Mouse (Mus musculus): Measurements from ENCODE around the gene Cbfa2t3. TPM values are rescaled to one million over a fixed set of nuclear protein-coding genes. Genes with fewer than 3 reads are reported as not detected.

Gene Cbfa2t3
- polyA plus RNA-seq, 1 experiment from 2014 or later: 8.1 TPM

DNA sequence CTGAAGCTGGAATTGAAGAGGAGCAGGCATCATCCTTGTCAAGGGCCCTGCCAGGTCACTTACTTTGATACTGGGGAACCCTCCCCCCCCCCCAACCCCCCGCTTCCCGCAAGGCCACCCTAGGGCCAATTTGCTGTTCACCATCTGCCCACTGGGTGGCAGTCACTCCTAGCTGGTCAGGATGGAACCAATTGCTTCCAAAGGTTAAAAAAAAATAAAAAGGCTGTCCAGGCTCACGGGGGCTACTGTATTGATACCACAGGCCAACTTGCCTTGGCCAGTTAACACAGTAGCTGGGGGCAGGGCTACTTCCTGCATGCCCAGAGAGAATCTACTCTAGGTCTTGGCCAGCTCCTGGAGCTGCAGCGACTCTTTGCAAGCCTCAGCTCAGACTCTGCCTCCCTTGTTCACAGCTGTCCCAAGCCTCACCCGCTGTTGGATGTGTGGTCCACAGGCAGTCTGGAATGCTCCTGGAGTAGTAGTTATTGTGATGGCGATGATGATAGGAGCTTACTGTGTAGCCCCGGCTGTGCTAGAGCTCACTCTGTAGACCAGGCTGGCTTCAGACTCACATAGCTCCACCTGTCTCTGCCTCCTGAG, 80.9 kb downstream of the Cbfa2t3 start:
- WGBS: 16% methylated on average over 5 of the region's 7 CpGs
- ATAC-seq (ENCODE audit: low read depth): peak; percentile 42
- peak; percentile 79 for DNase-seq (ENCODE audit: low spot score)

GRCm38 (mm10) chr8:122616181-122616905, 82.6 kb downstream of the Cbfa2t3 start:
- WGBS: 47% methylated on average over 9 of the region's 9 CpGs
- Histone ChIP-seq H3K36me3 (ENCODE audit: control insufficient read depth, insufficient read depth, low read length) (no peaks in the 10 kb centered on the region), H3K27ac (replicated peaks; ENCODE audit: low read depth, low read length) (no peak overlapping the region), H3K9me3 (ENCODE audit: control insufficient read depth, low read length) (no peaks in the 10 kb centered on the region), H3K9ac (ENCODE audit: low read depth, low read length) (no peak overlapping the region), H3K4me3 (ENCODE audit: low read depth, low read length) (no peak overlapping the region), H3K4me1 (ENCODE audit: control insufficient read depth, insufficient read depth, low read length) (peaks cover 7% of the 10 kb centered on the region), H3K4me2 (ENCODE audit: low read depth, low read length) (no peak overlapping the region), H3K27me3 (replicated peaks; ENCODE audit: control insufficient read depth, insufficient read depth, low read length) (no peaks in the 10 kb centered on the region)
- DNase-seq (ENCODE audit: low spot score) (peak; percentile 54), ATAC-seq (ENCODE audit: low read depth) (peak; percentile 16; the same call in 1 of the 2 replicates)

More for the DNA sequence above, 80.9 kb downstream of the Cbfa2t3 start:
- H3K9me3 ChIP-seq (ENCODE audit: control insufficient read depth, low read length): no peaks in the 10 kb centered on the region
- H3K4me3 ChIP-seq (ENCODE audit: low read depth, low read length): no peak overlapping the region
- H3K9ac ChIP-seq (ENCODE audit: low read depth, low read length): no peak overlapping the region
- H3K4me1 ChIP-seq (ENCODE audit: control insufficient read depth, insufficient read depth, low read length): no peaks in the 10 kb centered on the region
- H3K27me3 ChIP-seq (replicated peaks; ENCODE audit: control insufficient read depth, insufficient read depth, low read length): no peaks in the 10 kb centered on the region
- H3K4me2 ChIP-seq (ENCODE audit: low read depth, low read length): no peak overlapping the region
- H3K27ac ChIP-seq (replicated peaks; ENCODE audit: low read depth, low read length): no peak overlapping the region
- no peaks in the 10 kb centered on the region for H3K36me3 ChIP-seq (ENCODE audit: control insufficient read depth, insufficient read depth, low read length)

DNA sequence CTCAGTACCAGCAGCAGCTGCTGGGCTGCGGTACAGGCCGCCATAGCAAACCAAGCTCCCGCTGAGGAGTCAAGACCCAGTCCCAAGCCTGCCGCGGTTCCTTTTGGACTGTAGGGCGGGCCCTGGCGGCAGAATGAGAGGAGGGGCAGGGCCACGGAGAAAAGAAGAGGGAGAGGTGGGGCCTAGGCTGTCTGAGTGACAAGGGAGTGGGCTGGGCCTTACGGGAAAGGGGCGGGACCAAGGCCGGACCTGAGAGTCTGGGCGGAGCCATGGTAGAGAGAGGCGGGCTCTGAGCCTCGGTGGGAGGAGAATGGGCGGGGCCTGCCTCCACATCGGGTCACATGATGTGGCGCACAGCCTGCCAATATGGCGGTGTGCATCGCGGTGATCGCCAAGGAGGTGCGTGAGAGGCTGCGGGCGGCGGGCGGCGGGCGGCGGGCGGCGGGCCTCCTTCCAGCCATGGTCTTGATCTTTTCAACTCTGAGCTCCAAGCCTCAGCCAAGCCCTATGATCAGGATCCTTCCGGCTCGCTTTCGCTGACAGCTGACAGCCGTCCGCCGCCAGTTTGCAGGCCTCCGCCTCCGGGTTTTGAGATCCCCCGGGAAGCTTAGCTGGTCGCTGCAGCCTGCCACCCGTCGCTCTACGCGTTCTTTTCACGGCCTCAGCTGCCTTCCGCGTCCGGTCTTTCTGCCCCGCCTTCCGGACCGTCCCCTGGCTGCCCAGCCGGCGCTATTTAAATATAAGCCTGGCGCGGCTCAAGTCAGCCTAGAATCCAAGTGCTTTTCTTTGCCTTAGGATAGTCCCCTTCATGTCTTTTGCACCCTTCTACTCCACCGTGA, 87.4 kb downstream of the Cbfa2t3 start, which contains the start of the genes Galns and Trappc2l:
TSS of gene Galns (minus strand) at position 169 of the 839 bp plus-strand sequence.
TSS of gene Trappc2l (plus strand) at position 346 of the 839 bp plus-strand sequence.
- peak; percentile 97 for ATAC-seq (ENCODE audit: low read depth)

GRCm38 (mm10) chr8:122610612-122611277, 88.2 kb downstream of the Cbfa2t3 start:
- 2% methylated on average over 19 of the region's 20 CpGs for WGBS
- H3K27me3 ChIP-seq (replicated peaks; ENCODE audit: control insufficient read depth, insufficient read depth, low read length): no peaks in the 10 kb centered on the region
- H3K4me2 ChIP-seq (ENCODE audit: low read depth, low read length): peak overlapping the region; percentile 91
- peak overlapping the region; percentile 63; the same call in 1 of the 2 replicates for H3K27ac ChIP-seq (replicated peaks; ENCODE audit: low read depth, low read length)
- ATAC-seq (ENCODE audit: low read depth) (peak; percentile 6; the same call in 1 of the 2 replicates), DNase-seq (ENCODE audit: low spot score) (peak; percentile 12)
- H3K9me3 ChIP-seq (ENCODE audit: control insufficient read depth, low read length): no peaks in the 10 kb centered on the region
- H3K9ac ChIP-seq (ENCODE audit: low read depth, low read length): peak overlapping the region; percentile 74
- H3K36me3 ChIP-seq (ENCODE audit: control insufficient read depth, insufficient read depth, low read length): no peaks in the 10 kb centered on the region
- H3K4me1 ChIP-seq (ENCODE audit: control insufficient read depth, insufficient read depth, low read length): peaks cover 11% of the 10 kb centered on the region
- H3K4me3 ChIP-seq (ENCODE audit: low read depth, low read length): peak overlapping the region; percentile 79

More for the DNA sequence above, 87.4 kb downstream of the Cbfa2t3 start, which contains the start of the genes Galns and Trappc2l:
- H3K9me3 ChIP-seq (ENCODE audit: control insufficient read depth, low read length): no peaks in the 10 kb centered on the region
- H3K27me3 ChIP-seq (replicated peaks; ENCODE audit: control insufficient read depth, insufficient read depth, low read length): no peaks in the 10 kb centered on the region
- peak; percentile 99 for DNase-seq (ENCODE audit: low spot score)
- H3K9ac ChIP-seq (ENCODE audit: low read depth, low read length): peak within 1 kb of the TSS; percentile 79
- peak within 1 kb of the TSS; percentile 91 for H3K4me2 ChIP-seq (ENCODE audit: low read depth, low read length)
- peak within 1 kb of the TSS; percentile 72 for H3K27ac ChIP-seq (replicated peaks; ENCODE audit: low read depth, low read length)
- under 1% methylated on average over 37 of the region's 57 CpGs for WGBS
- H3K4me1 ChIP-seq (ENCODE audit: control insufficient read depth, insufficient read depth, low read length): peaks cover 11% of the 10 kb centered on the region
- H3K4me3 ChIP-seq (ENCODE audit: low read depth, low read length): peak within 1 kb of the TSS; percentile 79
- no peaks in the 10 kb centered on the region for H3K36me3 ChIP-seq (ENCODE audit: control insufficient read depth, insufficient read depth, low read length)

- peak overlapping the region; percentile 91 for H3K4me2 ChIP-seq (ENCODE audit: low read depth, low read length)
- DNase-seq (ENCODE audit: low spot score) (no peak), ATAC-seq (ENCODE audit: low read depth) (no peak)
- no peak overlapping the region for H3K27ac ChIP-seq (replicated peaks; ENCODE audit: low read depth, low read length)
- 56% methylated on average over 4 of the region's 4 CpGs for WGBS
- H3K4me1 ChIP-seq (ENCODE audit: control insufficient read depth, insufficient read depth, low read length): peaks cover 11% of the 10 kb centered on the region
- no peaks in the 10 kb centered on the region for H3K27me3 ChIP-seq (replicated peaks; ENCODE audit: control insufficient read depth, insufficient read depth, low read length)
- peak overlapping the region; percentile 74 for H3K9ac ChIP-seq (ENCODE audit: low read depth, low read length)
- H3K36me3 ChIP-seq (ENCODE audit: control insufficient read depth, insufficient read depth, low read length): no peaks in the 10 kb centered on the region
- H3K9me3 ChIP-seq (ENCODE audit: control insufficient read depth, low read length): no peaks in the 10 kb centered on the region
- H3K4me3 ChIP-seq (ENCODE audit: low read depth, low read length): no peak overlapping the region
Measured at GRCm38 (mm10) chr8:122610209-122610608, 88.7 kb downstream of the Cbfa2t3 start.

GRCm38 (mm10) chr8:122606810-122607209, 92.1 kb downstream of the Cbfa2t3 start:
- no peaks in the 10 kb centered on the region for H3K9me3 ChIP-seq (ENCODE audit: control insufficient read depth, low read length)
- no peak overlapping the region for H3K9ac ChIP-seq (ENCODE audit: low read depth, low read length)
- DNase-seq (ENCODE audit: low spot score) (no peak), ATAC-seq (ENCODE audit: low read depth) (no peak)
- no peaks in the 10 kb centered on the region for H3K36me3 ChIP-seq (ENCODE audit: control insufficient read depth, insufficient read depth, low read length)
- no peaks in the 10 kb centered on the region for H3K27me3 ChIP-seq (replicated peaks; ENCODE audit: control insufficient read depth, insufficient read depth, low read length)
- no peak overlapping the region for H3K4me3 ChIP-seq (ENCODE audit: low read depth, low read length)
- H3K4me2 ChIP-seq (ENCODE audit: low read depth, low read length): no peak overlapping the region
- H3K4me1 ChIP-seq (ENCODE audit: control insufficient read depth, insufficient read depth, low read length): peaks cover 4% of the 10 kb centered on the region; the same call in 1 of the 2 replicates
- WGBS: 86% methylated on average over 11 of the region's 12 CpGs
- H3K27ac ChIP-seq (replicated peaks; ENCODE audit: low read depth, low read length): no peak overlapping the region

- WGBS: 65% methylated on average over 4 of the region's 4 CpGs
- Histone ChIP-seq H3K27ac (replicated peaks; ENCODE audit: low read depth, low read length) (no peak overlapping the region), H3K4me3 (ENCODE audit: low read depth, low read length) (no peak overlapping the region), H3K4me2 (ENCODE audit: low read depth, low read length) (no peak overlapping the region), H3K9me3 (ENCODE audit: control insufficient read depth, low read length) (no peaks in the 10 kb centered on the region), H3K36me3 (ENCODE audit: control insufficient read depth, insufficient read depth, low read length) (no peaks in the 10 kb centered on the region), H3K27me3 (replicated peaks; ENCODE audit: control insufficient read depth, insufficient read depth, low read length) (no peaks in the 10 kb centered on the region), H3K4me1 (ENCODE audit: control insufficient read depth, insufficient read depth, low read length) (no peaks in the 10 kb centered on the region; the same call in 1 of the 2 replicates), H3K9ac (ENCODE audit: low read depth, low read length) (no peak overlapping the region)
- no peak for DNase-seq (ENCODE audit: low spot score)
- no peak for ATAC-seq (ENCODE audit: low read depth)
Measured at GRCm38 (mm10) chr8:122605367-122605766, 93.5 kb downstream of the Cbfa2t3 start.

GRCm38 (mm10) chr8:122604640-122605039, 94.3 kb downstream of the Cbfa2t3 start:
- H3K4me1 ChIP-seq (ENCODE audit: control insufficient read depth, insufficient read depth, low read length): no peaks in the 10 kb centered on the region
- H3K9ac ChIP-seq (ENCODE audit: low read depth, low read length): no peak overlapping the region
- no peaks in the 10 kb centered on the region for H3K27me3 ChIP-seq (replicated peaks; ENCODE audit: control insufficient read depth, insufficient read depth, low read length)
- DNase-seq (ENCODE audit: low spot score) (no peak), ATAC-seq (ENCODE audit: low read depth) (no peak)
- H3K27ac ChIP-seq (replicated peaks; ENCODE audit: low read depth, low read length): no peak overlapping the region
- H3K36me3 ChIP-seq (ENCODE audit: control insufficient read depth, insufficient read depth, low read length): no peaks in the 10 kb centered on the region
- 75% methylated on average over 1 of the region's 1 CpGs for WGBS
- H3K4me3 ChIP-seq (ENCODE audit: low read depth, low read length): no peak overlapping the region
- H3K9me3 ChIP-seq (ENCODE audit: control insufficient read depth, low read length): no peaks in the 10 kb centered on the region
- no peak overlapping the region for H3K4me2 ChIP-seq (ENCODE audit: low read depth, low read length)
